Mouse (Mus musculus) splenic B cell, adult 2 months (primary cell): ENCODE results near the gene 1110051M20Rik.
A peak's percentile ranks its signal among the peaks of the same experiment; 100 is the strongest.

Source experiments
- DNase-seq: peaks from one replicate; pipeline ENCODE4 v3.0.0-alpha.2; 2011; ENCODE audit warnings: low read depth, low spot score
- H3K27me3 ChIP-seq: 2 replicates; pipeline ENCODE4 v1.6.1; 2012; ENCODE audit warnings: mild to moderate bottlenecking, low read length, moderate library complexity, mixed read lengths; ENCODE audit not compliant: control insufficient read depth, poor library complexity, insufficient read depth, severe bottlenecking
- H3K36me3 ChIP-seq: 2 replicates; pipeline ENCODE4 v1.6.1; 2012; ENCODE audit warnings: mild to moderate bottlenecking, low read length, moderate library complexity, mixed read lengths; ENCODE audit not compliant: control insufficient read depth, poor library complexity, insufficient read depth, severe bottlenecking

Gene 1110051M20Rik

DNA sequence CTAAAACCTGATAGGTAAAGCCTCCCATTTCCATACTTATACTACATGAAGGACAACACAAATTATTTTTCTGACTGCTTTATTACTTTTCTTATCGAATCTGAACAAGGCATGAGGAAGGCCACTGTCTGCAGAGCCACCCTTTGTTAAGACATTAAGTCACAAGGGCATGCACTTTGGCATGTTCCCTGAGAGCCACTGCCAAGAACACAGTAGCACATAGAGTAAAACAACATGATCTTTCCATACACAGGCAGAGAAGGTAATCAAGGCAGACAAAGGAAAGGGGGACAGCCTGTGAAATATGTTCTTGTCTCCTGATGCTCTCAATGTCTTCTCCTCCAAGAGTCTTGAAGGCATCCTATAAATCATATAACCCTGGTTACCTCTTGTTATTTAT lies 30.7 kb downstream of the 1110051M20Rik start:
- Histone ChIP-seq H3K27me3 (no peaks in the 10 kb centered on the region), H3K36me3 (no peaks in the 10 kb centered on the region)
- DNase-seq = no peak

DNA sequence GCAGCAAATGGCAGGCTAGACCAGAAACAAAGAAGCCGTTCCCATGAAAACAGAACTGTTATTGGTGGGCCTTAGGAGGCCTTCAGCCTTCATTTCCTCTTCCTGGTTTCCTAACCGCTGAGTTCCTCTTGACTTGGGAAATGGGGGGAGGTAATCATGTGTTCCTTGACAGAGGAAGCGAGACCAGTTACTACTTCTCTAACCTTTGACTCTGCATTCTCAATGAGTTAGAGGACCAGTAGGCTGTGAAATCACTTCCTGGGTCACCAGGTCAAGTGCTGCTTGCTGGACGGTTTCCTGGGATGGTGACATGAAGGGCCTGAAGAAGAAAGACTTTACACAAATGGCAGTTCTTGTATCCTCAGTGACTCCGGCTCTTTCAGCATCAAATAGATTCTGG lies 32.1 kb downstream of the 1110051M20Rik start:
- DNase-seq = peak; percentile 26
- no peaks in the 10 kb centered on the region for H3K36me3 ChIP-seq
- H3K27me3 ChIP-seq = no peaks in the 10 kb centered on the region

DNA sequence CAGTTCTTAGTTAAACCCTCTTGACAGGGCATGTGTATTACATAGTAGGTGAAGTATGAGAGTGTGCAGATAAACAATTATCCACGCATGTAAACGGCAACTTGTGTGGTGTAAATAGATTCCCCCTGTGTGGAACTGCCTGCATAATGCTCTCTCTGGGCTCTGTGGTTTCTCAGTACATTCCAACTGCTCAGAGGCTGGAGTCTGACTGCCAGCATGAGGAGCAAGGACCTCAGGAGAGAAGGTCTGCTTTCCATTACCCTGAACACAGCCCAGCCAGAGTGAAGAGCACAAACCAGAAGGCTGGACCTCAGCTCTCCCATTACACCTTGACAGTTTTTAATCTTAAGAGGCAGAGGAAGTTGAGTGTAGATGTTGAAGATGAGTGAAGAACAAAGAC lies 33.0 kb downstream of the 1110051M20Rik start:
- no peaks in the 10 kb centered on the region for H3K36me3 ChIP-seq
- H3K27me3 ChIP-seq = no peaks in the 10 kb centered on the region; the same call in 1 of the 2 replicates
- no peak for DNase-seq

DNA sequence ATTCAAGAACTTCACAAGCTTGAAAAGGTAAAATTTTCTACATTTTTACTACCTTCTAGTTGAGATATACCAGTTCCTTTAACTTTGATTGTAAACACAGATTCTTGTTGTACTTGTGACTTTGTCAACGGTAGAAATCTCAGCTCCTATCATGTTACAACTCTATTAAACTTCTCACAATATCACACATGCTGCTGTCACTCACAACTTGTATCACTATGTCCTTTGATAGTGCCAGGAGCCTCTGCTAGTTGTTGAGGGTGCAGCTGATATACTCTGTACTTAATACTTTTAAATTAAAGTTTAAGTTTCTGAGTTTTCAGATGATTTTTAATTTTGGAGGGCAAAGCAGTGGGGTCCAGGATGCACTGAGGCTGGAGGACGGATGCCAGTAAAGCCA lies 36.5 kb downstream of the 1110051M20Rik start:
- Histone ChIP-seq H3K36me3 (no peaks in the 10 kb centered on the region), H3K27me3 (no peaks in the 10 kb centered on the region; the same call in 1 of the 2 replicates)
- DNase-seq = no peak

DNA sequence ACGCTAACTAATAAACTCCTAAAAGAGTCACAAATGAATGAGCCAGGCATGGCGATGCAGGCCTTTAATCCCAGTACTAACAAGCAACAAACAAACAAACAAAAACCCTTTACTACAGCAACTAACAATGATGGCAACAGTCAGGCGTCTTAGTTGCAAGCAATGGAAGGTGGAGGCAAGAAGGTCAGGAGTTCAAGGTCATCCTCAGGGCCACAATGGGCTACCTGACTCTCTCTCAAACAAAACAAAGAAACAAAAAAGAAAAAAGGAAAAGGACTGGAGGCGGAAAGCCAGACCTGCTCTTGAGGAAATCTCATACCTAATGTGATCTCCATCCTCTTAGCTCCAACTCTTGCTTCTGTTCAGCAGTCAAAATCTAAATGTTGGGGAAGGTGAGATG lies 39.4 kb downstream of the 1110051M20Rik start:
- Histone ChIP-seq H3K27me3 (no peaks in the 10 kb centered on the region; the same call in 1 of the 2 replicates), H3K36me3 (no peaks in the 10 kb centered on the region)
- DNase-seq = no peak

DNA sequence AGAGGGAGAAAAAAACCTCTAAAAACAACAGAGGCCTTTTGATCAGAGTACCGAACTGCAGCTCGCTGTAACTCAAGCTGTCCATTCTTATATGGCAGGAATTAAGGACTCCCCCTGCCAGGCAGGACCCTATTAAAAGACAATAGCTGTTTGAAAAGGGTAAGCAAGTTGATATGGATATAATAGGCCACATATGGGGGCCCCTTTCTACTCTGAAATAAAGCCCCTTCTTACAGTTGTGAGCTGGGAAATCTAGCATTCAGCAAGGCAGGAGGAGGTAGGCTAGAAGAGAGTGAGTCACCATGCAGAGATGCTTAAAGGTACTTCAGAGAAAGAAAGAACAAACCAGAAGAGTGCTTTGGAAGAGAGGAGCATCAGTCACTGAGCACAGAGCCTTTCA lies 44.8 kb downstream of the 1110051M20Rik start:
- no peaks in the 10 kb centered on the region for H3K27me3 ChIP-seq
- no peak for DNase-seq
- H3K36me3 ChIP-seq = no peaks in the 10 kb centered on the region

DNA sequence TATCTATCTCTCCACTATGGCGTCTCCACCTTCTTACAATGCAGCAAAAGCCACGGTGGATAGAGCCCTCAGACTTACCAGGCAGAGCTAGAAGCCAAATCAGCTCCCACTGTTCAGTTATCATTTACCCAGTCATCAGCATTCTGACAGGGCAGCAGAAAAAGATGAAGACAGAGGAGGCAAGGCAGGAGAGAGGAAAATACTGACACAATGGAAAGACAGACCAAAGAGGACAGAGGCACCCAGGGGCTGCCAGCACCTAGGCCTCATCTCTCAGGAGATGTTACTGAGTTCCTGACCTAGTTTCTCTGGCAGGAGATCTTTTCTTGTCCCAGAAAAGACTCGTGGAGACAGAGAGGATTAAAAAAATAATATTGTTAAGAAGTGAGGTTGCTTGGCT lies 45.3 kb downstream of the 1110051M20Rik start:
- no peaks in the 10 kb centered on the region for H3K36me3 ChIP-seq
- no peak for DNase-seq

DNA sequence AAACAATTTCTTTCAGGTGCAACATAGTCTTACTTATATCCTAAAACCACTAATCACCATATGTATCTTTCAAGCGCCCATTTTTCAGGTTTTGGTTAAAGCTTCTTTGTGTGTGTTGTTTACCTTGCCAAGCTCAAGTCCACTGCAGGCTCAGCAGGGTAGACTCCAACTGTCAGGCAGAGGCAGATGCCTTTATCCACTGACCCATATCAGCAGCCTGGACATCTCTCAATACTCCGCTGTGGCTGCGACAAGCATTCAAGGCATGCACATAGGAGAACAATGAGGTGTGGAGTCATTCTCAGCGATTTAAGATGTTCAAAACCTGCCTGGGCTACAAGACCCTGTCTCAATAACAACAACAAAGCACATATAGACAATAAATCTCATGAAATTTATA lies 50.4 kb downstream of the 1110051M20Rik start:
- Histone ChIP-seq H3K27me3 (no peaks in the 10 kb centered on the region), H3K36me3 (no peaks in the 10 kb centered on the region)
- no peak for DNase-seq

More for the DNA sequence above, 45.3 kb downstream of the 1110051M20Rik start:
- no peaks in the 10 kb centered on the region for H3K27me3 ChIP-seq

DNA sequence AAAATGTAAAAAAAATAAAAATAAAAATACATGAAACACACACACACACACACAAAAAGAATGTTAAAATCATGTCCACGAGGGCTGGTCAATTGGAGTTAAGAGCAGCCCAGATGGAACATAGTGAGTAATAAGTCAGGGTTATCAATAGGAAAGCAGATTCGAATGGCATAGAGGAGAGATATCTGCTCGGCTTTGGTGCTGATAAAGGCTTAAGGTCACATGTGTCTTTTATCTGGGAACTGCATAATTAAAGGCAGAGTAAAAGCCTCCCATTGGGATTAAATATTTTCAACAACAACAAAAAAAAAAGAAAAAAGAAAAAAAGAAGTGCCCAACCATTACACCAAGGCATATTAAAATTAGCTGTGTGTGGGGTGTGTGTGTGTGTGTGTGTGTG lies 55.8 kb downstream of the 1110051M20Rik start:
- no peak for DNase-seq
- Histone ChIP-seq H3K27me3 (no peaks in the 10 kb centered on the region; the same call in 1 of the 2 replicates), H3K36me3 (no peaks in the 10 kb centered on the region)

DNA sequence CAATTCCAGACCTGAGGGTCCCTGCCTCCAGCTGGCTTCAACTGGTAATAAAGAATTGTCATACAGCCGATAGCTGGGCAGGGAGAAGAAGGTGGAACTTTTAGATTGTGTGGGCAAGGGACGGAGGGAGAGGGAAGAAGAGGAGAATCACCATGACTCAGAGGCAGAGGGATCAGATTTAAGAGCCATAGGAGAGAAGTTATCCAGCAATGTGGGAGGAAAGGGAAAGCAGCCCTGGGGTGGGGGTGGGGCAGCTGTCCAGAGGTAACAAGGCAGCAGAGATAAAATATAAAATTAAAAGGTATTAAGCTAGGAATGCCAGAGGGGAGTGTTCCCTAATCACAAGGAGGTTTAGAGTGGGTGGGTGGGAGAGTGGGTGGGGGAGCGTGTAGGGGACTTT lies 56.2 kb downstream of the 1110051M20Rik start:
- no peaks in the 10 kb centered on the region for H3K36me3 ChIP-seq
- DNase-seq = no peak
- H3K27me3 ChIP-seq = no peaks in the 10 kb centered on the region; the same call in 1 of the 2 replicates

DNA sequence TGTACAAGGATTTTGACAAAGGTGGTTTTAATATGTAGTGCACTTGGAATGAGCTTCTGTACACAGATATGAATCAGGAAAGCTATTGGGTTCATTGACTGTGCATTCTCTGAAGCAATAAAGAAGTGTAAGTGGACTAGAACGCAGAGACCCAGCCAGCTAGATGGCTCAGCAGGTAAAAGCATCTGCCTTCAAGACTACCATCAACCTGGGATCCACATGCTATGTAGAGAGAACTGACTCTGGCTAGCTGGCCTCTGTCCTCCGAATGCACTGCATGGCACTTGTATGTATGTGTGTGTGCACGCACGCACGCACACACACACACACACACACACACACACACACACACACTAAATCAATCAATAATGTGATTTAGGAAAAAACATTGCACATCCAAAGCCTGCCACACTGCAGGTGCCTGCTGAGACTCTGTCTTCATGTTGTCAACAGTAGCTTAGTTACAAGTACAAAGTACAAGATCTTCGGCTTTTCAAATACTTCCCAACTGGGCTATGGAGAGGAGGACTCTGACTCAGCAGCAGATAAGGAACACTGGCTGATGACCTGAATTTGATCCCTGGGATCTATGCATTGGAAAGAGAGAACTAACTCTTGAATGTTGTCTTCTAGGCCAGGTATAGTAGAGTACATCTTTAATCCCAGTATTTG lies 57.1 kb downstream of the 1110051M20Rik start:
- DNase-seq = no peak
- Histone ChIP-seq H3K36me3 (no peaks in the 10 kb centered on the region), H3K27me3 (no peaks in the 10 kb centered on the region; the same call in 1 of the 2 replicates)

DNA sequence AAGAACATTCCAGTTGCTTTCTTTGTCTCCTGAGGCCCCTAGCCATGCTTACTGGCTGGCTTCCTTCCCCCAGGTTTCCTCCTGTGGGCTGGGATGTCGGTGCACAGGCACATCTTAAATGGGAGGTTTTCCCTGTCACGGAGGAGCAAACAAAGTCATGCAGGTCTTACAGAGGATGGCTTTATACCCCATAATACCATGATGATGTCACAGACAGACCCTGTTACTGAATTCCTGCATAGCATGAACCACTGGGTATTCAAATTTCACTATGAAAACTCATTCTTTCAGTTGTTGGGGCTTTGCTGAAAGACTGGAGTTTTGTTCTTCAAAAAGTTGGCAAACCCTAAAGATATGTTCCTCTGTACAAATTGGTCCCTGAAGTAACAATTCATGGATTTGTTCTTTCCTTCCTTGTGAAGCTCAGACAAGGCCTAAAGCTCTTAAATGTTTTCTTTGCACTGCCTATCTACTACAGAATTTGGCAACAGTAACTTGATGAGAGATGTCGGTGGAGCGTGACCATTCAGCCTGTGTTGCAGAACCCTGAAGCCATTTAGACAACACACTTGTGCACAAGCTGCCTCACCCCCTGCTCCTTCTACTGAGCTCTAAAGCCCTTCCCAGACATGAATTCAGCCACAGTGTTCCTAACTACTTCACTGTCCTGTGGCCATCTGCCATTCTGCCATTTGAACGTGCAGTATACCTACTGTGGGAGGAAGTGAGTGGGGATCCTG lies 57.8 kb downstream of the 1110051M20Rik start:
- Histone ChIP-seq H3K27me3 (no peaks in the 10 kb centered on the region; the same call in 1 of the 2 replicates), H3K36me3 (no peaks in the 10 kb centered on the region)
- no peak for DNase-seq

DNA sequence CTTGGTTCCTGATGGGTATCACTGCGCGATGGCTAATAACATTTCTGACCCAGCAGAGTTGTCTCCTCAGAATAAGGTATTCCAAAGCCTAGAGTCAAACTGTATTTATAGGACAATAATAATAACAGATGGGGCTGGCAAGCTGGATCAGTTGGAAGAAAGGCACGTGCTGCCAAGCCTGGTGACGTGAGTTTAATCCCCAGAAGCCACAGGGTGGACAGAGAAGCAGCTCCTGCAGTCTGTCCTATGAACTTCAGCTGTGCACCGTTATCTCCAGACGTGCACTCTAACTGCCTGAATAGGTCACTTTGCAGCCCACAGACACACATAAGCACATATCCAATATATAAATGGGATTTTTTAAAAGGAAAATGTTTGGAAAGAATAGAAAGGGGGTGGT lies 61.2 kb downstream of the 1110051M20Rik start:
- no peaks in the 10 kb centered on the region; the same call in 1 of the 2 replicates for H3K27me3 ChIP-seq
- no peak for DNase-seq
- no peaks in the 10 kb centered on the region for H3K36me3 ChIP-seq

DNA sequence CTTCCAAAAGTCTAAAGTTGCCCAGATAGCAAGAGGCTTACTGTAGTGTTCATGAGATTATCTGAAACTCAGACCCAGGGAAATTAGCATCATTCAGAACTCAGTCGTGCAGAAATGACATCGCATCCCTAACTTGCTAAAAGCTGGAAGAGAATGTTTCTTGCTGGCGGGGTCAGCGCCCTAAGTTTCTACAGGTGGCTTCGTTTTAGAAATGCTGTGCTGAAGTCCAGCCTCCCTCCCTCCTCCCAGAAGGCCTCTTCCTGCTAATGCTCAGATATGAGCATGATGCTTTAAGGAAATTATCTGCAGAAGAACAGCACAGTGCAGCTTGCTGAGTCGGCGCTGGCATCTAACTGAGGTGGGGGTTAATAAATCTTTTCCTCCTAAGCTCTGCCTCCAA lies 67.5 kb downstream of the 1110051M20Rik start:
- no peaks in the 10 kb centered on the region for H3K36me3 ChIP-seq
- no peak for DNase-seq

DNA sequence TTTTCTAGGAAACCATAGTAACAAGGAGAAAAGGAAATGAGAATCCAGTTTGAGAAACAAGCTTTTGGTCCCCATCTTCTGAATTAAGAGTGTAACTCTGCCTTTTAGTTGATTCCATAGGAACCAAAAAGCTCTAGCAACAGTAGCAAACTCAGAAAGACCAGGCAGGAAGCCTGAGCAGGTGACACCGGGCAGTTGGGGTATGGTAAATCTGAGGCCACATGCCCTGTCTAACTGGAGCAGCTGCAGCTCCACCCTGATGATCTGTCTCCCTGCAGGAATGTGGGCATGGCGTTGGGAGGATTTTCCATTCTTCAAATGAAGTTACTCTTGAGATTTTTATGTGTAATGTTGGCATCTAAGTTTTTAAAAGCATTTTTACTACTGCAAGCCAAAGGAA lies 74.2 kb downstream of the 1110051M20Rik start:
- no peaks in the 10 kb centered on the region for H3K27me3 ChIP-seq
- H3K36me3 ChIP-seq = no peaks in the 10 kb centered on the region
- DNase-seq = no peak

More for the DNA sequence above, 67.5 kb downstream of the 1110051M20Rik start:
- H3K27me3 ChIP-seq = no peaks in the 10 kb centered on the region
